Mouse (Mus musculus) stomach, adult 2 months (tissue): Measurements from ENCODE around the gene Hist1h1t. TPM values are rescaled to one million over a fixed set of nuclear protein-coding genes. Genes with fewer than 3 reads are reported as not detected.

ENCODE experiments used
- polyA plus RNA-seq: library from polyadenylated mRNA; depleted of rRNA; stranded (reverse); fragments of >200 nt; gene quantifications from 2 replicates; pipeline ENCODE4 v1.2.3, GENCODE M21; 2012; rRNA removed

The Hist1h1t gene
- polyA plus RNA-seq, result not detected in 2 replicates

GRCm38 (mm10) chr13:23695514-23695913 is at the start of gene Hist1h1t:
Gene Hist1h1t, plus strand, starts transcription at chr13:23695814.

GRCm38 (mm10) chr13:23683755-23684281 is 11.8 kb upstream of the Hist1h1t start, which contains the start of the genes Hist1h2ac and Hist1h2bc:
Gene Hist1h2ac, minus strand, starts transcription at chr13:23683948.
Gene Hist1h2bc, plus strand, starts transcription at chr13:23684199.

DNA sequence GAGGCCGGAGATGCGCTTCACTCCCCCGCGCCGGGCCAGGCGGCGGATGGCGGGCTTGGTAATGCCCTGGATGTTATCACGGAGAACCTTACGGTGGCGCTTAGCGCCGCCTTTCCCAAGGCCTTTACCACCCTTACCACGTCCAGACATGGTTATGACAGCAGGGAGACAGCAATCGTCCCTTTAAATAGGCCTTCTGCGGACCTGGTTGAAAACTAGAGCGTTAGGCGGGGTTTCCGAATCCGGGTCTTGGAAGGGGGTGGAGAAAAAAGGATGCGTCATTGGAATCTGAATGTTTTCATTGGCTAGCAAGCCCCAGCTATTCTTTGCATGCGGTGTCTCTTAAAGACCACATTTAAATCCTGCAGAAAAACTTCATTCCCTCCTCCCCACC is 2.7 kb downstream of the Hist1h1t start, which contains the start of gene Hist1h4c:
Gene Hist1h4c, minus strand, starts transcription at position 155 of the 394 bp plus-strand sequence.

DNA sequence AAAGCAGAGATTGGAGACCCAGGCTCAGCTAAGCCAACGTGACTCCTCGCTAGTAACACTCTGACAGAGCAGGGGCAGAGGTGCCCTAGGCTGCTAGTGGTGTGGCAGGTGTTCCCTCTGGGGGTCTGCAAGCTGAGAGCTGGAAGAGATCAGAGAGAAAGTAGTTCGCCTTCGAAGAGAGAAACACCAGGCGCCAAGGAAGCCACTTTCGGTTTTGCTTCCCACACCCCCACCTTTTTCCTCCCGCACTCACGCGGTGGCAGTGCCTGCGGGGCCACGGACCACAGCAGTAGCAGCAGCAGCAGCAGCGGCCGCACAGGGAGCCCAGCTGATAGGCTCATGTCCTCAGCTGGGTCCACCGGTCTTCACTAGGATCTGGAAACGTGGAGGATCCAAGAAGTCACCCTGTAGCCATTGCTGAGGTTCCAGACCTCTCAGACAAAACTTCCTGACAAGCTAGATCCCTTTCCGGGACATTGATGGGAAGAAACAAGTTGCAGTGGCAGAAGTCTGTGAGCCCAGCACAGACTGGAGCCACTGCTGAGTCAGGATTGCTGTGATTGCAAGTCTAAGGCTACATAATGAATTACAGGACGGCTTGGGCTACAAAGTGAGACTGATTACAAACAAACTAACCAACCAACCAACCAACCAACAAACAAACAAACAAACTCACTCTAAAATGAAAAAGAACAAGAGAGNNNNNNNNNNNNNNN is 14.9 kb downstream of the Hist1h1t start, which contains the start of gene Hfe:
Gene Hfe, minus strand, starts transcription at position 481 of the 716 bp plus-strand sequence.

DNA sequence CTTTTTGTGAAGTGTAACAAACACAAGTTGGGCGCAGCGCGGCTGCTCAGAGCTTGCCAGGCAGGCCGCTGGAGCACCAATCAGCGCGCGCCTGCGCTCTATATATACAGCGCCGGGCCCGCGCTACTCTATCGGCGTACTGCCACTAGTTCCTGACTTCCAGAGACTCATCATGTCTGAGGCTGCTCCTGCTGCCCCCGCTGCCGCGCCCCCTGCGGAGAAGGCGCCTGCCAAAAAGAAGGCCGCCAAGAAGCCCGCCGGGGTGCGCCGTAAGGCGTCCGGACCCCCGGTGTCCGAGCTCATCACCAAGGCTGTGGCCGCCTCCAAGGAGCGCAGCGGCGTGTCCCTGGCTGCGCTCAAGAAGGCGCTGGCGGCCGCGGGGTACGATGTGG is 43.1 kb downstream of the Hist1h1t start, which contains the start of gene Hist1h1c:
Gene Hist1h1c, plus strand, starts transcription at position 132 of the 392 bp plus-strand sequence.

DNA sequence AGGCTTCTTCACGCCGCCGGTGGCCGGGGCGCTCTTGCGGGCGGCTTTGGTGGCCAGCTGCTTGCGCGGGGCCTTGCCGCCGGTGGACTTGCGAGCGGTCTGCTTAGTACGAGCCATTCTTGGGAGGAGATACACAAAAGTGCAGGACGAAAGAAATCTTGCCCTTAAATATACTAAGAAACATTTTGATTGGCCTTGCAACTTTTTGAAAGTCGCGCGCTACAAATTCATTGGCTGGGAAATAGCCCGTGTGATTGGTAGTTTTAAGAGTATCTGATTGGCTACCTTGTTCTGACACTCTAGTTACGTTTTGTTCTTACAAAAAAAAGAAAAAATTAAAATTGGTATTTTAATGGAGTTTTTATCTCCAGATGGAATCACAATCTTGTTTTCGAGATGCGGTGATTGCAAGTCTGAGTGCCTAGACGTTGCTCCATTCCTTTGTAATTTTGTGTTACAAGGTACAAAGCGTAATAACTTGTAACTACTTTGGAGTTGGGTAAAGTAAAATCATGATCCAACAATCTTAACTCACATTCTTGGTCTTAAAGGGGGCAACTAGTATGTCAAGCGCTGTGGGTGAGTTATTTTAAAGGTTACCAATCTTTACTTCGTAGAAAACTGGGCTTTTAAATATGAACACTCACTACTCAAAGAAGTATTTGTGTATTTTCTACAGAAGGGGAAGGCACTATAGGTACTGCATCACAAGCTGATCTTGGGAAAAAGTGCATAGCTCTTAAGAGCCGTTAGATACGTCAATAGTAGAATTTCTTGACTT is 50.0 kb downstream of the Hist1h1t start, which contains the start of gene Hist1h3c:
Gene Hist1h3c, minus strand, starts transcription at position 222 of the 781 bp plus-strand sequence.

Other genes starting within 250 kb of the Hist1h1t start
- gene Btn1a1, start 229.9 kb upstream of the Hist1h1t start, polyA plus RNA-seq, result 0.02 TPM in 2 replicates
- gene Btn2a2, start 207.0 kb upstream of the Hist1h1t start, polyA plus RNA-seq, result not detected in 2 replicates
- 10.2 and 16.4 TPM in 2 replicates for gene Hist1h4h, start 164.8 kb upstream of the Hist1h1t start, polyA plus RNA-seq
- gene Hist1h2af, start 161.9 kb upstream of the Hist1h1t start, polyA plus RNA-seq, result 126 and 148 TPM in 2 replicates
- gene Hist1h3g, start 160.4 kb upstream of the Hist1h1t start, polyA plus RNA-seq, result 15.8 and 18.3 TPM in 2 replicates
- gene Hist1h2bh, start 152.4 kb upstream of the Hist1h1t start, polyA plus RNA-seq, result 0.87 and 1.9 TPM in 2 replicates
- 4.2 and 5.6 TPM in 2 replicates for gene Hist1h3f, start 151.8 kb upstream of the Hist1h1t start, polyA plus RNA-seq
- 2.2 and 2.4 TPM in 2 replicates for gene Hist1h4f, start 144.2 kb upstream of the Hist1h1t start, polyA plus RNA-seq
- gene Hist1h1d, start 142.6 kb upstream of the Hist1h1t start, polyA plus RNA-seq, result 0.04 and 0.10 TPM in 2 replicates
- 13.8 and 14.4 TPM in 2 replicates for gene Hist1h3e, start 133.4 kb upstream of the Hist1h1t start, polyA plus RNA-seq
- 3.3 and 7.8 TPM in 2 replicates for gene Hist1h2ae, start 124.6 kb upstream of the Hist1h1t start, polyA plus RNA-seq
- 15.0 and 22.9 TPM in 2 replicates for gene Hist1h2bg, start 124.4 kb upstream of the Hist1h1t start, polyA plus RNA-seq
- gene Hist1h2bf, start 121.6 kb upstream of the Hist1h1t start, polyA plus RNA-seq, result 5.2 and 7.1 TPM in 2 replicates
- 2.5 and 3.6 TPM in 2 replicates for gene Hist1h2ad, start 121.4 kb upstream of the Hist1h1t start, polyA plus RNA-seq
- 5.2 and 6.2 TPM in 2 replicates for gene Hist1h3d, start 120.1 kb upstream of the Hist1h1t start, polyA plus RNA-seq
- gene Hist1h4d, start 114.2 kb upstream of the Hist1h1t start, polyA plus RNA-seq, result 3.2 and 3.6 TPM in 2 replicates
- 1.1 TPM in 2 replicates for gene Hist1h2be, start 74.7 kb upstream of the Hist1h1t start, polyA plus RNA-seq
- 0.74 and 1.3 TPM in 2 replicates for gene Hist1h1e, start 73.3 kb upstream of the Hist1h1t start, polyA plus RNA-seq
- 0.47 and 0.76 TPM in 2 replicates for gene Hist1h2ac, start 11.9 kb upstream of the Hist1h1t start, polyA plus RNA-seq
- 117 and 165 TPM in 2 replicates for gene Hist1h2bc, start 11.6 kb upstream of the Hist1h1t start, polyA plus RNA-seq
- gene Hist1h4c, start 2.6 kb downstream of the Hist1h1t start, polyA plus RNA-seq, result 2.2 and 4.1 TPM in 2 replicates
- gene Hfe, start 15.0 kb downstream of the Hist1h1t start, polyA plus RNA-seq, result 3.3 and 4.5 TPM in 2 replicates
- gene Hist1h1c, start 43.0 kb downstream of the Hist1h1t start, polyA plus RNA-seq, result 24.5 and 35.7 TPM in 2 replicates
- gene Hist1h3c, start 49.8 kb downstream of the Hist1h1t start, polyA plus RNA-seq, result 7.1 and 11.9 TPM in 2 replicates
- gene Hist1h2bb, start 50.9 kb downstream of the Hist1h1t start, polyA plus RNA-seq, result 3.8 and 4.6 TPM in 2 replicates
- gene Hist1h2ab, start 55.3 kb downstream of the Hist1h1t start, polyA plus RNA-seq, result 5.1 and 8.7 TPM in 2 replicates
- gene Hist1h3b, start 56.5 kb downstream of the Hist1h1t start, polyA plus RNA-seq, result 10.6 and 14.9 TPM in 2 replicates
- 5.1 TPM in 1 of 2 replicates, not detected in the other for gene Hist1h4b, start 61.2 kb downstream of the Hist1h1t start, polyA plus RNA-seq
- gene Hist1h4a, start 65.4 kb downstream of the Hist1h1t start, polyA plus RNA-seq, result 1.1 and 3.0 TPM in 2 replicates
- gene Hist1h3a, start 66.6 kb downstream of the Hist1h1t start, polyA plus RNA-seq, result 10.0 and 13.1 TPM in 2 replicates
- 0.09 and 0.20 TPM in 2 replicates for gene Hist1h1a, start 67.9 kb downstream of the Hist1h1t start, polyA plus RNA-seq
- gene Trim38, start 74.1 kb downstream of the Hist1h1t start, polyA plus RNA-seq, result not detected in 2 replicates
- gene Slc17a2, start 111.2 kb downstream of the Hist1h1t start, polyA plus RNA-seq, result not detected in 2 replicates
- not detected in 2 replicates for gene Slc17a3, start 143.6 kb downstream of the Hist1h1t start, polyA plus RNA-seq
- gene Slc17a1, start 171.9 kb downstream of the Hist1h1t start, polyA plus RNA-seq, result 0.04 TPM in 1 of 2 replicates, not detected in the other
- 0.05 and 0.06 TPM in 2 replicates for gene Slc17a4, start 219.2 kb downstream of the Hist1h1t start, polyA plus RNA-seq
- gene Hist1h2ba, start 238.3 kb downstream of the Hist1h1t start, polyA plus RNA-seq, result not detected in 2 replicates
- gene Hist1h2aa, start 238.6 kb downstream of the Hist1h1t start, polyA plus RNA-seq, result not detected in 2 replicates